18 mouse cellular contexts compared by ENCODE assay signal in the genomic region with DNA sequence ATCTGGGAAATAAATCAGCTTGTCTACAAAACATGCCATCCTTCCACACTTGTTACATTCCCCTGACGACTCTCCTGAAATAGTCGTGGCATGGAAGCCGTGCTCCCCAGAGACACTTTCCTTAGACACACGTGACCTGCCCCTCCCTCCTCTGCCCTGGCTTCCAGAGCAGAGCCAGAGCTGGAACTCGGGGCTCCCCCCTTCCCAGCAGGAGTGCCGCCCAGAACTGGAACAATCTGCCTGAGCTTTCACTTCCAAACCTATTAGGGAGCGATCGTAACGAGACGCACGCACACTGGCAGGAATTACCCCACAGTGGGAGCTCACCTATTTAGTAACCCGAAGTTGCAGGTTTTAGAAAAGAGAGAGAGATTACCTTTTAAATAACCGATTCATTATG.
A peak's percentile ranks its signal among the peaks of the same experiment; 100 is the strongest.
DNase-seq lines count a peak whose midpoint lies in the region; ATAC-seq and TF ChIP-seq lines count a peak whose summit lies in the region.
"Had no signal": no experiment of that assay in that cellular context is flagged by ENCODE, and none has a peak within 500 bp of the region (broad histone marks: within the 10 kb centered on the region; RNA-seq: fewer than 3 reads in every experiment).

No protein-coding gene starts in this region.

- H3K4me3 ChIP-seq in forebrain, postnatal 0 days (ENCODE audit: low read depth, low read length), result no peak overlapping the region
- no peak overlapping the region for H3K4me3 ChIP-seq in forebrain, embryonic 11.5 days (ENCODE audit: low read depth, low read length)
- no peak overlapping the region for H3K4me3 ChIP-seq in lung, postnatal 0 days (ENCODE audit: low read depth, low read length)
- no peak overlapping the region for H3K4me3 ChIP-seq in limb, embryonic 10.5 days
- H3K4me3 ChIP-seq in limb, embryonic 15.5 days, result no peak overlapping the region
- H3K4me3 ChIP-seq: heart, embryonic 10.5 days; hindbrain, embryonic 10.5 days; limb, embryonic 13.5 days; liver, embryonic 15.5 days had no signal

- H3K27me3 ChIP-seq in forebrain, postnatal 0 days (ENCODE audit: insufficient read depth, low read length), result no peaks in the 10 kb centered on the region
- H3K27me3 ChIP-seq in forebrain, embryonic 11.5 days (ENCODE audit: control insufficient read depth, insufficient read depth, low read length), result no peaks in the 10 kb centered on the region
- H3K27me3 ChIP-seq in lung, postnatal 0 days (replicated peaks; ENCODE audit: insufficient read depth, low read length), result no peaks in the 10 kb centered on the region
- no peaks in the 10 kb centered on the region for H3K27me3 ChIP-seq in limb, embryonic 10.5 days (ENCODE audit: low read depth, poor library complexity, severe bottlenecking)
- H3K27me3 ChIP-seq in limb, embryonic 15.5 days, result no peaks in the 10 kb centered on the region
- H3K27me3 ChIP-seq: liver, embryonic 15.5 days had no signal

- 48% methylated on average over 13 of the region's 13 CpGs for WGBS in forebrain, postnatal 0 days
- 53% methylated on average over 13 of the region's 13 CpGs for WGBS in forebrain, embryonic 11.5 days
- 69% methylated on average over 13 of the region's 13 CpGs for WGBS in lung, postnatal 0 days
- 75% methylated on average over 13 of the region's 13 CpGs for WGBS in limb, embryonic 10.5 days
- 29% methylated on average over 13 of the region's 13 CpGs for WGBS in limb, embryonic 15.5 days

- no peak overlapping the region for H3K4me2 ChIP-seq in forebrain, postnatal 0 days (ENCODE audit: low read depth)
- H3K4me2 ChIP-seq in forebrain, embryonic 11.5 days (ENCODE audit: low read depth, low read length, severe bottlenecking), result no peak overlapping the region
- no peak overlapping the region for H3K4me2 ChIP-seq in lung, postnatal 0 days (replicated peaks; ENCODE audit: low read depth, low read length)
- no peak overlapping the region for H3K4me2 ChIP-seq in limb, embryonic 15.5 days
- H3K4me2 ChIP-seq: limb, embryonic 13.5 days; liver, embryonic 15.5 days had no signal

- no peak for TF ChIP-seq CTCF in forebrain, postnatal 0 days (IDR thresholded peaks at IDR 0.05; ENCODE audit: low read depth)
- no peak for TF ChIP-seq CTCF in lung, postnatal 0 days (IDR thresholded peaks at IDR 0.05)

- H3K4me1 ChIP-seq in forebrain, postnatal 0 days (ENCODE audit: insufficient read depth), result no peaks in the 10 kb centered on the region; the same call in 1 of the 2 replicates
- no peaks in the 10 kb centered on the region; the same call in 1 of the 2 replicates for H3K4me1 ChIP-seq in forebrain, embryonic 11.5 days (replicated peaks; ENCODE audit: control insufficient read depth, insufficient read depth, low read length)
- peaks cover 6% of the 10 kb centered on the region; the same call in 1 of the 2 replicates for H3K4me1 ChIP-seq in lung, postnatal 0 days (ENCODE audit: insufficient read depth, low read depth, low read length)
- H3K4me1 ChIP-seq in limb, embryonic 10.5 days, result peaks cover 61% of the 10 kb centered on the region
- peaks cover 30% of the 10 kb centered on the region for H3K4me1 ChIP-seq in limb, embryonic 15.5 days
- H3K4me1 ChIP-seq: liver, embryonic 15.5 days had no signal

- no peak for TF ChIP-seq EP300 in lung, postnatal 0 days (IDR thresholded peaks at IDR 0.05)

- no peak for DNase-seq in forebrain, postnatal 0 days
- DNase-seq in forebrain, embryonic 11.5 days (ENCODE audit: low spot score), result no peak
- no peak for DNase-seq in lung, postnatal 0 days (ENCODE audit: low spot score)
- no peak for DNase-seq in lung, postnatal 25 days (ENCODE audit: low spot score)
- no peak for DNase-seq in limb, embryonic 10.5 days (ENCODE audit: low spot score)
- no peak for DNase-seq in ovary, postnatal 14 days (ENCODE audit: low spot score)
- DNase-seq: adrenal gland, adult 8-10 months; cerebellum, postnatal 14 days; kidney, adult 8-10 months; kidney, postnatal 14 days; spleen, adult 18-20 months; thymus, postnatal 36 days had no signal

- no peaks in the 10 kb centered on the region for H3K9me3 ChIP-seq in forebrain, postnatal 0 days (ENCODE audit: low read length)
- no peaks in the 10 kb centered on the region for H3K9me3 ChIP-seq in forebrain, embryonic 11.5 days (ENCODE audit: control insufficient read depth, low read length)
- H3K9me3 ChIP-seq in lung, postnatal 0 days (ENCODE audit: low read length), result no peaks in the 10 kb centered on the region
- no peaks in the 10 kb centered on the region for H3K9me3 ChIP-seq in limb, embryonic 10.5 days (replicated peaks)
- no peaks in the 10 kb centered on the region for H3K9me3 ChIP-seq in limb, embryonic 15.5 days
- H3K9me3 ChIP-seq: heart, embryonic 10.5 days; hindbrain, embryonic 10.5 days; limb, embryonic 13.5 days; liver, embryonic 15.5 days had no signal

- H3K9ac ChIP-seq in forebrain, postnatal 0 days, result no peak overlapping the region
- H3K9ac ChIP-seq in forebrain, embryonic 11.5 days (ENCODE audit: low read length), result no peak overlapping the region
- no peak overlapping the region for H3K9ac ChIP-seq in lung, postnatal 0 days (replicated peaks; ENCODE audit: low read depth)
- no peak overlapping the region for H3K9ac ChIP-seq in limb, embryonic 15.5 days
- H3K9ac ChIP-seq: liver, embryonic 15.5 days had no signal

- H3K36me3 ChIP-seq in forebrain, postnatal 0 days (ENCODE audit: insufficient read depth), result peaks cover 53% of the 10 kb centered on the region
- no peaks in the 10 kb centered on the region for H3K36me3 ChIP-seq in forebrain, embryonic 11.5 days (ENCODE audit: control insufficient read depth, insufficient read depth, low read length)
- H3K36me3 ChIP-seq in lung, postnatal 0 days (ENCODE audit: insufficient read depth, low read length), result 0 out of 2 replicates have a peak, but pooled peaks cover 4% of the 10 kb centered on the region
- H3K36me3 ChIP-seq in limb, embryonic 10.5 days, result peaks cover 29% of the 10 kb centered on the region
- 0 out of 2 replicates have a peak, but pooled peaks cover 2% of the 10 kb centered on the region for H3K36me3 ChIP-seq in limb, embryonic 15.5 days

- peak; percentile 42; the same call in 1 of the 2 replicates for ATAC-seq in forebrain, postnatal 0 days
- ATAC-seq in forebrain, embryonic 11.5 days (replicated peaks; ENCODE audit: low FRiP score), result no peak
- ATAC-seq in lung, postnatal 0 days, result peak; percentile 29; the same call in 1 of the 2 replicates
- no peak for ATAC-seq in limb, embryonic 15.5 days (ENCODE audit: insufficient number of reproducible peaks, low FRiP score, low TSS enrichment, low read depth)
- ATAC-seq: forebrain, embryonic 16.5 days had no signal

- no peak overlapping the region for H3K27ac ChIP-seq in forebrain, postnatal 0 days (ENCODE audit: low read depth, low read length)
- H3K27ac ChIP-seq in forebrain, embryonic 11.5 days (ENCODE audit: low read depth, low read length), result no peak overlapping the region
- H3K27ac ChIP-seq in lung, postnatal 0 days (ENCODE audit: low read length), result no peak overlapping the region
- H3K27ac ChIP-seq in limb, embryonic 10.5 days, result peak overlapping the region; percentile 70
- H3K27ac ChIP-seq in limb, embryonic 15.5 days, result peak overlapping the region; percentile 22; the same call in 1 of the 2 replicates
- H3K27ac ChIP-seq: heart, embryonic 10.5 days; limb, embryonic 13.5 days; liver, embryonic 15.5 days had no signal

Comparison
In these comparisons a context has a peak if more than half of its experiments do, and no peak if none do; other contexts are left out.
1. ATAC-seq: peak in forebrain, postnatal 0 days (single experiment) and lung, postnatal 0 days (single experiment); none in forebrain, embryonic 11.5 days (single experiment) and limb, embryonic 15.5 days (single experiment).
2. H3K27ac ChIP-seq: peak in limb, embryonic 10.5 days (single experiment) and limb, embryonic 15.5 days (single experiment); none in forebrain, postnatal 0 days (single experiment), forebrain, embryonic 11.5 days (single experiment) and lung, postnatal 0 days (single experiment).